Mouse (Mus musculus) liver, adult 2 months (tissue): ENCODE measurements at regions not wholly inside any gene's neighbourhood (a gene's known extent, or its start where the extent isn't known, plus 50 kb on each side); places are given as distances from the start of the nearest gene placed in this dataset.
A peak's percentile ranks its signal among the peaks of the same experiment; 100 is the strongest.
"Not testable (repeated sequence)": the region's sequence is repeated elsewhere in the genome, so short reads cannot be mapped to it uniquely, and the experiment has no call there.

Experiments used
- DNase-seq: peaks from one replicate; pipeline ENCODE4 v3.0.0-alpha.2; 2011; ENCODE audit warnings: low read depth, low spot score; ENCODE audit errors: extremely low read depth
- H3K27ac ChIP-seq: fragments of 200-500 bp; replicated peaks from 2 replicates; pipeline ENCODE4 v1.5.1; 2012; ENCODE audit warnings: low read depth, mild to moderate bottlenecking, control low read depth, inconsistent platforms, low read length; ENCODE audit not compliant: insufficient read depth
- H3K27me3 ChIP-seq: fragments of 200-500 bp; 2 replicates; pipeline ENCODE4 v1.6.1; 2012; ENCODE audit warnings: mild to moderate bottlenecking, moderate library complexity, low read length, inconsistent platforms; ENCODE audit not compliant: control insufficient read depth, insufficient read depth
- H3K36me3 ChIP-seq: fragments of 200-500 bp; 2 replicates; pipeline ENCODE4 v1.6.1; 2012; ENCODE audit warnings: low read length, inconsistent platforms; ENCODE audit not compliant: control insufficient read depth, insufficient read depth
- H3K4me1 ChIP-seq: fragments of 200-500 bp; 2 replicates; pipeline ENCODE4 v1.6.1; 2011; ENCODE audit warnings: low read length; ENCODE audit not compliant: control insufficient read depth, insufficient read depth
- H3K4me3 ChIP-seq: fragments of 200-500 bp; 2 replicates; pipeline ENCODE4 v1.5.1; 2011; ENCODE audit warnings: low read depth, mild to moderate bottlenecking, control low read depth, low read length, moderate library complexity; ENCODE audit not compliant: insufficient read depth
- H3K79me2 ChIP-seq: fragments of 200-500 bp; 2 replicates; pipeline ENCODE4 v1.6.1; 2012; ENCODE audit warnings: inconsistent platforms, mild to moderate bottlenecking, low read length, moderate library complexity; ENCODE audit not compliant: control insufficient read depth, insufficient read depth
- H3K9ac ChIP-seq: fragments of 200-500 bp; 2 replicates; pipeline ENCODE4 v1.6.1; 2012; ENCODE audit warnings: low read depth, mild to moderate bottlenecking, control low read depth, inconsistent platforms, low read length
- CTCF ChIP-seq: fragments of 200-500 bp; IDR thresholded peaks from 2 replicates; pipeline ENCODE4 v1.5.1; 2011; ENCODE audit warnings: low read depth, low read length, control low read depth
- POLR2A ChIP-seq: fragments of 200-500 bp; IDR thresholded peaks from 2 replicates; pipeline ENCODE4 v1.6.1; 2011; ENCODE audit warnings: low read length, control low read depth; ENCODE audit not compliant: insufficient read depth; ENCODE audit errors: extremely low read depth
- WGBS: fragments of 180-500 bp; shearing (Covaris S2); methylation state at CpG from one replicate; pipeline ENCODE4 v1.1.7; 2018; 5-methylcytosine and 5-hydroxymethylcytosine counted together

GRCm38 (mm10) chr2:51768298-51769271 is 141.3 kb downstream of the Tas2r134 start:
- Histone ChIP-seq H3K4me3 (no peak overlapping the region), H3K36me3 (no peaks in the 10 kb centered on the region), H3K79me2 (no peaks in the 10 kb centered on the region), H3K27ac (no peak overlapping the region), H3K27me3 (no peaks in the 10 kb centered on the region), H3K9ac (no peak overlapping the region), H3K4me1 (no peaks in the 10 kb centered on the region)
- 82% methylated on average over 12 of the region's 12 CpGs for WGBS
- DNase-seq, result no peak
- TF ChIP-seq POLR2A (no peak), CTCF (no peak)

GRCm38 (mm10) chr2:51785169-51785568 is 149.8 kb downstream of the Rbm43 start:
- H3K36me3 ChIP-seq, result no peaks in the 10 kb centered on the region
- no peak overlapping the region for H3K4me3 ChIP-seq
- H3K79me2 ChIP-seq, result no peaks in the 10 kb centered on the region
- TF ChIP-seq CTCF (no peak), POLR2A (no peak)
- H3K4me1 ChIP-seq, result no peaks in the 10 kb centered on the region
- DNase-seq, result no peak
- H3K9ac ChIP-seq, result no peak overlapping the region
- no peaks in the 10 kb centered on the region for H3K27me3 ChIP-seq
- no peak overlapping the region for H3K27ac ChIP-seq
- WGBS, result 91% methylated on average over 1 of the region's 1 CpGs

DNA sequence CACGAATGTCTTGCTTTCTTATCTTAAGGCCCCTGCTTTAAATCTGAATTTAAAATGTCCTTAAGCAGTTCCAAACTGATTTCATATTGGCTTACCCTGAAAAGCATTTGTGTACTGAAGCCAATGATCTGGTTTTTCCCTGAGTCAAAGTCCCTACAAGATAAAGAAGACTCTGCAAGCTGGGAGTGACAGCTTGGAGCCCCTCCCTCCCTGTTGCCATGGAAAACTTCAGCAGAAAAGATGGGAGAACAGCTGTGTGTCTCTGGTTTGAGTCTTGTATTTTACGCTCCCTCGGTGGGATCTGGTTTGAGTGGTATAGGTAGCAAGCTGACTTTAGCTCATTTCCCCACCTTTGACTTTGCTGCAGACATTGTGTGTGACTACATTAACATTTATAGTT is 146.1 kb downstream of the Rbm43 start:
- Histone ChIP-seq H3K4me3 (no peak overlapping the region), H3K4me1 (no peaks in the 10 kb centered on the region), H3K36me3 (no peaks in the 10 kb centered on the region), H3K27ac (no peak overlapping the region), H3K79me2 (no peaks in the 10 kb centered on the region), H3K27me3 (no peaks in the 10 kb centered on the region), H3K9ac (no peak overlapping the region)
- WGBS, result 84% methylated on average over 3 of the region's 3 CpGs
- TF ChIP-seq CTCF (no peak), POLR2A (no peak)
- no peak for DNase-seq

GRCm38 (mm10) chr2:51793291-51793690 is 141.7 kb downstream of the Rbm43 start:
- not testable (repeated sequence) for H3K27me3 ChIP-seq, H3K36me3 ChIP-seq, DNase-seq, H3K4me1 ChIP-seq, H3K9ac ChIP-seq, H3K79me2 ChIP-seq, H3K4me3 ChIP-seq, H3K27ac ChIP-seq
- WGBS, result 94% methylated on average over 2 of the region's 2 CpGs

DNA sequence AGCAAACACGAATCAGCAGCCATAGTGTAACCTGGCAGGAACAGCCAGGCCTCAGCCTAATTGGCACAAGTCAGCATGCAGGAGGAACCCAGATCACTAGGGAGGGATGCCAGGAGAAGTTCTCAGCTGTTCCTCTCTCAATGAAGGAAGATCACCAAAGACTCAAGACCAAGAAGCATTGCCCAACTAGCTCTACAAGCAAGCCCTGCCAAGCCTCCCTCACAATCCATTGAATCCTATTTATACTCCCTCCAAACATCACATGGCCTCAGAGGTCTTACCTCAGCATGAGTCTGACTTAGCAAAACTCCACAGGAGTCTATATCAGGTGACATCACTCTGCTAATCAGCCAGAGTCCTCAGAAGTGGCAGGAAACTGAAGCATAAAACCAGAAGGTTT is 135.1 kb downstream of the Rbm43 start:
- no peak for TF ChIP-seq CTCF
- no peak for TF ChIP-seq POLR2A
- WGBS, result 85% methylated on average over 1 of the region's 1 CpGs

GRCm38 (mm10) chr2:51822976-51823375 is 112.0 kb downstream of the Rbm43 start:
- WGBS, result 55% methylated on average over 2 of the region's 2 CpGs
- H3K4me3 ChIP-seq, result no peak overlapping the region
- no peak overlapping the region for H3K9ac ChIP-seq
- TF ChIP-seq POLR2A (no peak), CTCF (no peak)
- H3K36me3 ChIP-seq, result no peaks in the 10 kb centered on the region
- no peak overlapping the region for H3K27ac ChIP-seq
- H3K4me1 ChIP-seq, result no peaks in the 10 kb centered on the region
- DNase-seq, result peak; percentile 29
- no peaks in the 10 kb centered on the region for H3K79me2 ChIP-seq
- no peaks in the 10 kb centered on the region for H3K27me3 ChIP-seq

More for the DNA sequence above, 135.1 kb downstream of the Rbm43 start:
- no peak for DNase-seq
- H3K9ac ChIP-seq, result no peak overlapping the region
- H3K79me2 ChIP-seq, result no peaks in the 10 kb centered on the region
- no peaks in the 10 kb centered on the region for H3K4me1 ChIP-seq
- H3K36me3 ChIP-seq, result no peaks in the 10 kb centered on the region
- H3K4me3 ChIP-seq, result no peak overlapping the region
- H3K27ac ChIP-seq, result no peak overlapping the region
- no peaks in the 10 kb centered on the region for H3K27me3 ChIP-seq
